Mouse (Mus musculus): ENCODE data around the gene Taok2. TPM values are rescaled to one million over a fixed set of nuclear protein-coding genes. Genes with fewer than 3 reads are reported as not detected.

Taok2 gene
- polyA plus RNA-seq, 1 experiment from 2014 or later: 27.3 TPM

GRCm38 (mm10) chr7:126850161-126850560, 34.3 kb downstream of the Taok2 start:
- DNase-seq (ENCODE audit: low spot score) (no peak), ATAC-seq (ENCODE audit: low FRiP score) (no peak)
- WGBS: 90% methylated on average over 6 of the region's 6 CpGs
- Histone ChIP-seq H3K4me1 (replicated peaks; ENCODE audit: control insufficient read depth, insufficient read depth, low read length) (peaks cover 9% of the 10 kb centered on the region), H3K9ac (ENCODE audit: low read depth, low read length) (no peak overlapping the region), H3K4me3 (ENCODE audit: low read depth, low read length) (no peak overlapping the region), H3K4me2 (replicated peaks; ENCODE audit: low read depth, low read length) (no peak overlapping the region), H3K27me3 (ENCODE audit: control insufficient read depth, insufficient read depth, low read length) (peaks cover 12% of the 10 kb centered on the region), H3K36me3 (ENCODE audit: control insufficient read depth, insufficient read depth, low read length) (no peaks in the 10 kb centered on the region), H3K27ac (ENCODE audit: low read depth, low read length) (no peak overlapping the region), H3K9me3 (ENCODE audit: control insufficient read depth, low read length) (no peaks in the 10 kb centered on the region)

GRCm38 (mm10) chr7:126848794-126849193, 35.7 kb downstream of the Taok2 start:
- Histone ChIP-seq H3K4me3 (ENCODE audit: low read depth, low read length) (peak overlapping the region; percentile 50), H3K36me3 (ENCODE audit: control insufficient read depth, insufficient read depth, low read length) (no peaks in the 10 kb centered on the region), H3K27me3 (ENCODE audit: control insufficient read depth, insufficient read depth, low read length) (peaks cover 12% of the 10 kb centered on the region), H3K4me1 (replicated peaks; ENCODE audit: control insufficient read depth, insufficient read depth, low read length) (peaks cover 9% of the 10 kb centered on the region), H3K9ac (ENCODE audit: low read depth, low read length) (peak overlapping the region; percentile 68; the same call in 1 of the 2 replicates), H3K27ac (ENCODE audit: low read depth, low read length) (no peak overlapping the region), H3K9me3 (ENCODE audit: control insufficient read depth, low read length) (no peaks in the 10 kb centered on the region), H3K4me2 (replicated peaks; ENCODE audit: low read depth, low read length) (peak overlapping the region; percentile 100)
- ATAC-seq (ENCODE audit: low FRiP score): no peak
- 26% methylated on average over 10 of the region's 10 CpGs for WGBS
- DNase-seq (ENCODE audit: low spot score): no peak

- Histone ChIP-seq H3K27ac (ENCODE audit: low read depth, low read length) (no peak overlapping the region), H3K36me3 (ENCODE audit: control insufficient read depth, insufficient read depth, low read length) (no peaks in the 10 kb centered on the region), H3K9me3 (ENCODE audit: control insufficient read depth, low read length) (no peaks in the 10 kb centered on the region), H3K9ac (ENCODE audit: low read depth, low read length) (peak overlapping the region; percentile 68), H3K27me3 (ENCODE audit: control insufficient read depth, insufficient read depth, low read length) (peaks cover 12% of the 10 kb centered on the region), H3K4me1 (replicated peaks; ENCODE audit: control insufficient read depth, insufficient read depth, low read length) (peaks cover 9% of the 10 kb centered on the region), H3K4me3 (ENCODE audit: low read depth, low read length) (peak overlapping the region; percentile 50), H3K4me2 (replicated peaks; ENCODE audit: low read depth, low read length) (peak overlapping the region; percentile 100)
- ATAC-seq (ENCODE audit: low FRiP score) (peak; percentile 53; the same call in 1 of the 2 replicates), DNase-seq (ENCODE audit: low spot score) (peak; percentile 76)
- WGBS: under 1% methylated on average over 71 of the region's 74 CpGs
These were observed 36.8 kb downstream of the Taok2 start for GRCm38 (mm10) chr7:126847421-126848398.

GRCm38 (mm10) chr7:126847116-126847420, 37.4 kb downstream of the Taok2 start, which contains the start of gene Doc2a:
Gene Doc2a (plus strand): TSS chr7:126847416.
- ATAC-seq (ENCODE audit: low FRiP score): no peak
- Histone ChIP-seq H3K9ac (ENCODE audit: low read depth, low read length) (peak within 1 kb of the TSS; percentile 68), H3K4me1 (replicated peaks; ENCODE audit: control insufficient read depth, insufficient read depth, low read length) (peaks cover 9% of the 10 kb centered on the region), H3K27ac (ENCODE audit: low read depth, low read length) (no peak within 1 kb of the TSS), H3K4me2 (replicated peaks; ENCODE audit: low read depth, low read length) (peak within 1 kb of the TSS; percentile 100), H3K4me3 (ENCODE audit: low read depth, low read length) (peak within 1 kb of the TSS; percentile 50), H3K27me3 (ENCODE audit: control insufficient read depth, insufficient read depth, low read length) (peaks cover 12% of the 10 kb centered on the region), H3K36me3 (ENCODE audit: control insufficient read depth, insufficient read depth, low read length) (no peaks in the 10 kb centered on the region), H3K9me3 (ENCODE audit: control insufficient read depth, low read length) (no peaks in the 10 kb centered on the region)
- 19% methylated on average over 4 of the region's 4 CpGs for WGBS
- DNase-seq (ENCODE audit: low spot score): no peak

GRCm38 (mm10) chr7:126845516-126845915, 39.0 kb downstream of the Taok2 start:
- Histone ChIP-seq H3K4me3 (ENCODE audit: low read depth, low read length) (no peak overlapping the region), H3K27me3 (ENCODE audit: control insufficient read depth, insufficient read depth, low read length) (peaks cover 12% of the 10 kb centered on the region), H3K36me3 (ENCODE audit: control insufficient read depth, insufficient read depth, low read length) (no peaks in the 10 kb centered on the region), H3K4me1 (replicated peaks; ENCODE audit: control insufficient read depth, insufficient read depth, low read length) (peaks cover 6% of the 10 kb centered on the region), H3K4me2 (replicated peaks; ENCODE audit: low read depth, low read length) (no peak overlapping the region), H3K9me3 (ENCODE audit: control insufficient read depth, low read length) (no peaks in the 10 kb centered on the region), H3K9ac (ENCODE audit: low read depth, low read length) (no peak overlapping the region), H3K27ac (ENCODE audit: low read depth, low read length) (no peak overlapping the region)
- 50% methylated on average over 2 of the region's 2 CpGs for WGBS
- peak; percentile 47 for DNase-seq (ENCODE audit: low spot score)
- no peak for ATAC-seq (ENCODE audit: low FRiP score)

GRCm38 (mm10) chr7:126843276-126843675, 41.2 kb downstream of the Taok2 start:
- H3K4me1 ChIP-seq (replicated peaks; ENCODE audit: control insufficient read depth, insufficient read depth, low read length): peaks cover 3% of the 10 kb centered on the region; the same call in 1 of the 2 replicates

GRCm38 (mm10) chr7:126833294-126833693, 51.2 kb downstream of the Taok2 start:
- H3K9ac ChIP-seq (ENCODE audit: low read depth, low read length): no peak overlapping the region
- WGBS: 100% methylated on average over 1 of the region's 1 CpGs
- no peaks in the 10 kb centered on the region for H3K36me3 ChIP-seq (ENCODE audit: control insufficient read depth, insufficient read depth, low read length)
- no peaks in the 10 kb centered on the region for H3K27me3 ChIP-seq (ENCODE audit: control insufficient read depth, insufficient read depth, low read length)
- no peaks in the 10 kb centered on the region for H3K9me3 ChIP-seq (ENCODE audit: control insufficient read depth, low read length)
- no peak overlapping the region for H3K4me3 ChIP-seq (ENCODE audit: low read depth, low read length)
- no peak overlapping the region for H3K27ac ChIP-seq (ENCODE audit: low read depth, low read length)
- no peak for DNase-seq (ENCODE audit: low spot score)
- H3K4me2 ChIP-seq (replicated peaks; ENCODE audit: low read depth, low read length): no peak overlapping the region
- ATAC-seq (ENCODE audit: low FRiP score): no peak
- no peaks in the 10 kb centered on the region for H3K4me1 ChIP-seq (replicated peaks; ENCODE audit: control insufficient read depth, insufficient read depth, low read length)

More at GRCm38 (mm10) chr7:126843276-126843675, 41.2 kb downstream of the Taok2 start:
- 85% methylated on average over 9 of the region's 9 CpGs for WGBS
- no peak overlapping the region for H3K4me2 ChIP-seq (replicated peaks; ENCODE audit: low read depth, low read length)
- H3K36me3 ChIP-seq (ENCODE audit: control insufficient read depth, insufficient read depth, low read length): no peaks in the 10 kb centered on the region
- H3K9me3 ChIP-seq (ENCODE audit: control insufficient read depth, low read length): no peaks in the 10 kb centered on the region
- no peak overlapping the region for H3K9ac ChIP-seq (ENCODE audit: low read depth, low read length)
- DNase-seq (ENCODE audit: low spot score) (no peak), ATAC-seq (ENCODE audit: low FRiP score) (no peak)
- H3K4me3 ChIP-seq (ENCODE audit: low read depth, low read length): no peak overlapping the region
- no peak overlapping the region for H3K27ac ChIP-seq (ENCODE audit: low read depth, low read length)
- peaks cover under 1% of the 10 kb centered on the region; the same call in 1 of the 2 replicates for H3K27me3 ChIP-seq (ENCODE audit: control insufficient read depth, insufficient read depth, low read length)

- no peak overlapping the region for H3K27ac ChIP-seq (ENCODE audit: low read depth, low read length)
- no peaks in the 10 kb centered on the region for H3K4me1 ChIP-seq (replicated peaks; ENCODE audit: control insufficient read depth, insufficient read depth, low read length)
- H3K4me3 ChIP-seq (ENCODE audit: low read depth, low read length): peak overlapping the region; percentile 28
- ATAC-seq (ENCODE audit: low FRiP score): peak; percentile 78
- DNase-seq (ENCODE audit: low spot score): peak; percentile 88
- H3K27me3 ChIP-seq (ENCODE audit: control insufficient read depth, insufficient read depth, low read length): no peaks in the 10 kb centered on the region
- no peaks in the 10 kb centered on the region for H3K9me3 ChIP-seq (ENCODE audit: control insufficient read depth, low read length)
- peak overlapping the region; percentile 44 for H3K4me2 ChIP-seq (replicated peaks; ENCODE audit: low read depth, low read length)
- H3K36me3 ChIP-seq (ENCODE audit: control insufficient read depth, insufficient read depth, low read length): no peaks in the 10 kb centered on the region
- 0 out of 2 replicates have a peak overlapping the region, but pooled peaks have one; percentile 15 for H3K9ac ChIP-seq (ENCODE audit: low read depth, low read length)
- WGBS: under 1% methylated on average over 21 of the region's 21 CpGs
These were observed 52.4 kb downstream of the Taok2 start for GRCm38 (mm10) chr7:126832036-126832598.
